Mouse (Mus musculus): Measurements from ENCODE around the gene Twf2. TPM values are rescaled to one million over a fixed set of nuclear protein-coding genes. Genes with fewer than 3 reads are reported as not detected.
"Not testable (repeated sequence)": the region's sequence is repeated elsewhere in the genome, so short reads cannot be mapped to it uniquely, and the experiment has no call there.

Gene Twf2
- polyA plus RNA-seq, 1 experiment from 2014 or later, result 43.3 TPM

GRCm38 (mm10) chr9:106167703-106168102, 35.2 kb upstream of the Twf2 start:
- no peaks in the 10 kb centered on the region for H3K9me3 ChIP-seq

GRCm38 (mm10) chr9:106169006-106169405, 33.9 kb upstream of the Twf2 start:
- WGBS, result 56% methylated on average over 1 of the region's 1 CpGs
- H3K9me3 ChIP-seq; ATAC-seq (ENCODE audit: extremely low read depth, insufficient number of reproducible peaks, low FRiP score, low TSS enrichment): not testable (repeated sequence)

More at GRCm38 (mm10) chr9:106167703-106168102, 35.2 kb upstream of the Twf2 start:
- no peak overlapping the region for H3K9ac ChIP-seq
- peaks cover 11% of the 10 kb centered on the region for H3K4me1 ChIP-seq
- H3K36me3 ChIP-seq, result no peaks in the 10 kb centered on the region
- no peak overlapping the region for H3K27ac ChIP-seq (replicated peaks)
- H3K27me3 ChIP-seq (replicated peaks), result no peaks in the 10 kb centered on the region; the same call in 1 of the 2 replicates
- H3K4me2 ChIP-seq, result no peak overlapping the region
- 69% methylated on average over 1 of the region's 1 CpGs for WGBS
- ATAC-seq (ENCODE audit: extremely low read depth, insufficient number of reproducible peaks, low FRiP score, low TSS enrichment), result no peak
- H3K4me3 ChIP-seq, result no peak overlapping the region

DNA sequence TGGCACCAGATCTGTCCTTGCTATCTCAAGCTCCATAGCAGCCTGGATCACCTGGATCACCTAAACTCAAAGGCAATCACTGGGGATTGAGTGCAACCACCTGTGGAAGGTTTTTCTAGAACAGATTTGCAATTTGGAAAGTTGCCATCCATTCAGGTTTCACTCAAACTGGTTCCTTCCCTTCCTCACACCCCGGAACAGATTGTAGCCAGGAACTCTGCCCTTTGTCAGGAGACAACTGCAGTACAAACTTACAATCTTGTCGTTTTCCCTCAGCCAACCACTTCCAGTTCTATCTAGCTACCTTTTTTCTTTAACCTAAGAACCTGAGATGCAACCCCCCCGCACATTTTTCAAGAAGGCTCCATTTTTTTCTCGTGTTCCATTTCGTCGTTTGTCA, 33.0 kb upstream of the Twf2 start:
- H3K4me3 ChIP-seq, result peak overlapping the region; percentile 74; the same call in 1 of the 2 replicates
- H3K4me2 ChIP-seq, result peak overlapping the region; percentile 82
- H3K36me3 ChIP-seq, result no peaks in the 10 kb centered on the region
- 25% methylated on average over 6 of the region's 6 CpGs for WGBS
- no peak for ATAC-seq (ENCODE audit: extremely low read depth, insufficient number of reproducible peaks, low FRiP score, low TSS enrichment)
- H3K9ac ChIP-seq, result peak overlapping the region; percentile 94
- peaks cover 31% of the 10 kb centered on the region for H3K4me1 ChIP-seq
- no peaks in the 10 kb centered on the region for H3K9me3 ChIP-seq
- H3K27me3 ChIP-seq (replicated peaks), result no peaks in the 10 kb centered on the region
- no peak overlapping the region for H3K27ac ChIP-seq (replicated peaks)

More at GRCm38 (mm10) chr9:106169006-106169405, 33.9 kb upstream of the Twf2 start:
- not testable (repeated sequence) for H3K4me3 ChIP-seq; H3K36me3 ChIP-seq; H3K27ac ChIP-seq (replicated peaks); H3K27me3 ChIP-seq (replicated peaks); H3K9ac ChIP-seq; H3K4me2 ChIP-seq
- peaks cover 23% of the 10 kb centered on the region for H3K4me1 ChIP-seq

- Histone ChIP-seq H3K4me1 (peaks cover 40% of the 10 kb centered on the region), H3K4me2 (peak within 1 kb of the TSS; percentile 82), H3K9ac (peak within 1 kb of the TSS; percentile 94), H3K9me3 (no peaks in the 10 kb centered on the region), H3K27ac (replicated peaks) (peak within 1 kb of the TSS; percentile 98), H3K36me3 (no peaks in the 10 kb centered on the region), H3K27me3 (replicated peaks) (no peaks in the 10 kb centered on the region), H3K4me3 (peak within 1 kb of the TSS; percentile 74)
- under 1% methylated on average over 77 of the region's 81 CpGs for WGBS
- peak; percentile 85 for ATAC-seq (ENCODE audit: extremely low read depth, insufficient number of reproducible peaks, low FRiP score, low TSS enrichment)
Observed at GRCm38 (mm10) chr9:106170556-106171345, 32.2 kb upstream of the Twf2 start, which contains the start of gene Wdr82. Gene Wdr82, plus strand, starts transcription at chr9:106170928.

DNA sequence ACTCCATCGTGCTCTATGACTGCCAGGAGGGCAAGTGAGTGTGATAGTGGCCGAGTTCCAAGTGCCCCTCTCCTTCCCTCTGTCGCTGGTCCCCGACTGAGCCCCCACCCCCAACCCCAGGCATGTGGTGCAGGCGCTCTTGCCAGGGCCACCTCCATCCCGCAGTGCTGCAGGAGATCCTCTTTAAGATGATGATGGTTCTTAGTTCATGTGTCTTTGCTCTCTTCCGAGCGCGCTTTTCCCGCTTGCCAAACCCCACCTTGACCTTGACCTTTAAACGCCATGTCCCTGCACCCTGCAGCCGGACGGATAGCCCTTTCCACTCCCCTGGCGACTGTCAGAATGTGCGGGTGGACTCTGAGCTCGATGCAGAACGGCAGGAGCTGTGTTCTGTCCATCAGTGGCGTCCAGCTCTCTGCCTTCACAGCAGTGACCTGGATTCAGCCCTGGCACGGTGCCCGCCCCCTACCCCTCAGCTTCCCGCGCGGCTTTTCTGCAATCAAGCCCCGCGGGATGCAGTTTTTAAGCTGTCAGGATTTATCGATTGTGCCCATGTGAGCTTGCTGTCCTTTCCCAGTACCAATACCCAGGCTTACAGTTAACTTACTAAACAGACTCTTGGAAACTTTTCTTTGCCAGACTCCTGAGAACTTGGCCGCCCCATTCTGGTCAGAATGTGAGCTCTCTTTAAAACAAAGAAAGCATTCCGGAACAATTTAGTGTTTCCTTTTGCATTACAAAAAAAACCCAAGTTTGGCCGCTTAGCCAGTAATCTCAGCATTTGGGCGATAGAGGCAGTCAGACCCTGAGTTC, 31.4 kb upstream of the Twf2 start:
- Histone ChIP-seq H3K4me2 (peak overlapping the region; percentile 82), H3K4me1 (peaks cover 48% of the 10 kb centered on the region), H3K9me3 (no peaks in the 10 kb centered on the region), H3K27me3 (replicated peaks) (no peaks in the 10 kb centered on the region), H3K27ac (replicated peaks) (peak overlapping the region; percentile 98), H3K36me3 (peaks cover 6% of the 10 kb centered on the region), H3K4me3 (peak overlapping the region; percentile 74), H3K9ac (peak overlapping the region; percentile 94)
- WGBS, result under 1% methylated on average over 30 of the region's 30 CpGs
- ATAC-seq (ENCODE audit: extremely low read depth, insufficient number of reproducible peaks, low FRiP score, low TSS enrichment), result peak; percentile 35; the same call in 1 of the 2 replicates

- WGBS, result 7% methylated on average over 3 of the region's 3 CpGs
- H3K4me3 ChIP-seq, result peak overlapping the region; percentile 74
- H3K4me2 ChIP-seq, result peak overlapping the region; percentile 82
- H3K9ac ChIP-seq, result peak overlapping the region; percentile 94
- H3K9me3 ChIP-seq, result no peaks in the 10 kb centered on the region
- peaks cover 16% of the 10 kb centered on the region for H3K36me3 ChIP-seq
- no peak overlapping the region for H3K27ac ChIP-seq (replicated peaks)
- H3K4me1 ChIP-seq, result peaks cover 48% of the 10 kb centered on the region
- no peaks in the 10 kb centered on the region for H3K27me3 ChIP-seq (replicated peaks)
- no peak for ATAC-seq (ENCODE audit: extremely low read depth, insufficient number of reproducible peaks, low FRiP score, low TSS enrichment)
Observed at GRCm38 (mm10) chr9:106172527-106172926, 30.4 kb upstream of the Twf2 start.

DNA sequence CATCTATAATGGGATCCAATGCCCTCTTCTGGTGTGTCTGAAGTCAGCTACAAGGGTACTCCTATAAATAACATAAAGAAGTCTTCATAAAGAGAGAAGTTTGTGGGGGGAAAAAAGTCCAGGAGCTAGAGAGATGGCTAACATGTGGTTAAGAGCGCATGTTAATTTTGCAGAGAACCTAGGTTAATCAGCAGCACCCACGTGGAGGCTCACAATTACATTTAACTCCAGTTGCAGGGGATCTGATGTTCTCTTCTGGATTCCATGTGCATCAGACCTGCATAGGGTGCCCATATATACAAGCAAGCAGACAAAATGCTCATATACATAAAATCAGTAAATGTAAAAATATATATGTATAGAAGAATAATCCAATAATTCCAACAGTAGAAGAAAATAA, 29.5 kb upstream of the Twf2 start:
- ATAC-seq (ENCODE audit: extremely low read depth, insufficient number of reproducible peaks, low FRiP score, low TSS enrichment), result no peak
- Histone ChIP-seq H3K4me2 (peak overlapping the region; percentile 82), H3K9me3 (no peaks in the 10 kb centered on the region), H3K27ac (replicated peaks) (no peak overlapping the region), H3K27me3 (replicated peaks) (no peaks in the 10 kb centered on the region), H3K36me3 (peaks cover 25% of the 10 kb centered on the region), H3K9ac (peak overlapping the region; percentile 94; the same call in 1 of the 2 replicates), H3K4me1 (peaks cover 48% of the 10 kb centered on the region), H3K4me3 (peak overlapping the region; percentile 74)
- 62% methylated on average over 2 of the region's 2 CpGs for WGBS

- Histone ChIP-seq H3K27me3 (replicated peaks) (no peaks in the 10 kb centered on the region), H3K4me3 (no peak overlapping the region), H3K9ac (peak overlapping the region; percentile 34; the same call in 1 of the 2 replicates), H3K4me2 (no peak overlapping the region), H3K9me3 (no peaks in the 10 kb centered on the region), H3K36me3 (peaks cover 48% of the 10 kb centered on the region), H3K4me1 (peaks cover 54% of the 10 kb centered on the region), H3K27ac (replicated peaks) (no peak overlapping the region)
- ATAC-seq (ENCODE audit: extremely low read depth, insufficient number of reproducible peaks, low FRiP score, low TSS enrichment), result no peak
- 52% methylated on average over 3 of the region's 3 CpGs for WGBS
Observed at GRCm38 (mm10) chr9:106175552-106176200, 27.2 kb upstream of the Twf2 start.

- WGBS, result 84% methylated on average over 5 of the region's 5 CpGs
- ATAC-seq (ENCODE audit: extremely low read depth, insufficient number of reproducible peaks, low FRiP score, low TSS enrichment), result no peak
Observed at GRCm38 (mm10) chr9:106176769-106177168, 26.1 kb upstream of the Twf2 start.

GRCm38 (mm10) chr9:106177799-106178198, 25.1 kb upstream of the Twf2 start:
- 85% methylated on average over 6 of the region's 6 CpGs for WGBS

More at GRCm38 (mm10) chr9:106176769-106177168, 26.1 kb upstream of the Twf2 start:
- Histone ChIP-seq H3K9me3 (no peaks in the 10 kb centered on the region), H3K4me1 (peaks cover 54% of the 10 kb centered on the region), H3K27me3 (replicated peaks) (no peaks in the 10 kb centered on the region), H3K27ac (replicated peaks) (no peak overlapping the region), H3K4me3 (no peak overlapping the region), H3K36me3 (peaks cover 59% of the 10 kb centered on the region), H3K4me2 (no peak overlapping the region), H3K9ac (no peak overlapping the region)

GRCm38 (mm10) chr9:106179454-106179853, 23.5 kb upstream of the Twf2 start:
- no peak overlapping the region for H3K27ac ChIP-seq (replicated peaks)
- H3K27me3 ChIP-seq (replicated peaks), result no peaks in the 10 kb centered on the region
- no peak overlapping the region for H3K9ac ChIP-seq
- peaks cover 35% of the 10 kb centered on the region for H3K4me1 ChIP-seq
- H3K4me2 ChIP-seq, result no peak overlapping the region
- no peak for ATAC-seq (ENCODE audit: extremely low read depth, insufficient number of reproducible peaks, low FRiP score, low TSS enrichment)
- H3K4me3 ChIP-seq, result no peak overlapping the region
- H3K9me3 ChIP-seq, result no peaks in the 10 kb centered on the region
- H3K36me3 ChIP-seq, result peaks cover 86% of the 10 kb centered on the region
- 76% methylated on average over 2 of the region's 2 CpGs for whole genome bisulfite sequencing

More at GRCm38 (mm10) chr9:106177799-106178198, 25.1 kb upstream of the Twf2 start:
- Histone ChIP-seq H3K4me1 (peaks cover 51% of the 10 kb centered on the region), H3K36me3 (peaks cover 69% of the 10 kb centered on the region), H3K9ac (no peak overlapping the region), H3K27me3 (replicated peaks) (no peaks in the 10 kb centered on the region), H3K4me2 (no peak overlapping the region), H3K9me3 (no peaks in the 10 kb centered on the region), H3K27ac (replicated peaks) (no peak overlapping the region), H3K4me3 (no peak overlapping the region)
- no peak for ATAC-seq (ENCODE audit: extremely low read depth, insufficient number of reproducible peaks, low FRiP score, low TSS enrichment)
